Mouse (Mus musculus): ENCODE results near the gene Gm49368. TPM values are rescaled to one million over a fixed set of nuclear protein-coding genes. Genes with fewer than 3 reads are reported as not detected.
"Not testable (repeated sequence)": the region's sequence is repeated elsewhere in the genome, so short reads cannot be mapped to it uniquely, and the experiment has no call there.

Gm49368 gene
- total RNA-seq (2021), result under 1 TPM in 1 of 2 experiments, not detected in 1; 0.10 TPM
- long read RNA-seq, experiment 1, result 0 reads
- long read RNA-seq, experiment 2, result 0 reads

DNA sequence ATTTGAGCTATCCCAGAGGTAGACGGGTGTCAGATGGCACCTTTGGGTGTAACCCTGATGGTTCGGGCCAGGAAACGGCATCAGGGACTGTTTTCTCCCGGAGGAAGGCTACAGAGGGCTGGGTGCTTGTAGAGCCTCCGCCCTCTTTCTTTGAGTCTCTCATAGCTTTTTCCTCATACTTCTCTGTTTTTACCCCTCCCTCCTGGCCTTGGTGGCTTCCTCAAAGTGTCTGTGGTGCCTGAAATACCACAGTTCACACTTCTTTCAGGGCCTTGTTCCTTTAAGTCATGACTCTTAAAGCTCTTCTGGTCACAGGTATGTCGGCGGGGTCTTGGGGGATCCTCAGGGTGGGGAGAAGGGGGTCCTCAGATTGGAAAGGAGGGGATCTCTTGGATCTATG lies at the start of gene Gm49368, which contains the start of gene Itgam:
TSS of gene Gm49368 (plus strand) at position 228 of the 400 bp plus-strand sequence.
TSS of gene Itgam (plus strand) at position 185 of the 400 bp plus-strand sequence.
- DNase-seq (ENCODE audit: low spot score in 2 of 2), result no peak

DNA sequence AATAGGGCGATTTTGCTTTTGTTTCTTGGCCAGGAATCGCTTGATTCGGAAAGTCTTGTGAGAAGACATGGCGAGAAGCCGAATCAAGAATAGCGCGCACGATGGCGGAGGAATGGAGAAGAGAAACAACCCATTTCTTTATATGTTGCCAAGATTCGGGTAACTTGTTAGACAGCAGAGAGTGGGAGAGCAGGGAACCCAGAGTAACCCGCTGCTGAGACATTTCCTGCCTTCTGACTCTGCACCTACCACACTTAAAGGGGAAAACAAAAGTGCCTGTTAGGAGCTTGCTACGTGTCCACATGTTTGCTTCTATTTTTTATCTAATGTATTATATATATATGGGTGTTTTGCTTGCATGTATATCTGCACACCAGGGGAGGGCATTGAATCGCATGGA lies 49.4 kb upstream of the Gm49368 start:
- no peak for DNase-seq (ENCODE audit: low spot score in 2 of 2)

DNA sequence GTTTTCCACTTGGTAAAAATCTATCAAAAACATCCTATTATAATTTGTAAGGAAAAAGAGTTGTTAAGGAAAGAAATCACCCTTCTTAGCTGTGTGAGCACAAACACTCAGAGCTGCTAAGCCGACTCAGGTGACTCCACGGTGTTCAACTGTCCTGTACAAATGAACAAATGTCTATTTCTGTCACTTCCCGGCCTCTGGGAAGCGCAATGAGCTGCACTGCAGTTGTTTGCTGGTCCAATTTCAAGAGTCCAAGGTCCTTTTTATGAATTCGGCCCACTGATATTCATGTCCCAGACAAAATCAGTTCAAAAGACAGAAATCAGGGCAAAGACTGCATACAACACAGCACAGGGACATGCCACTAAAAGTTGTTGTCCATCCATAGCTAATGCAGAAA lies 46.3 kb upstream of the Gm49368 start:
- not testable (repeated sequence) for DNase-seq (ENCODE audit: low spot score in 2 of 2)

DNA sequence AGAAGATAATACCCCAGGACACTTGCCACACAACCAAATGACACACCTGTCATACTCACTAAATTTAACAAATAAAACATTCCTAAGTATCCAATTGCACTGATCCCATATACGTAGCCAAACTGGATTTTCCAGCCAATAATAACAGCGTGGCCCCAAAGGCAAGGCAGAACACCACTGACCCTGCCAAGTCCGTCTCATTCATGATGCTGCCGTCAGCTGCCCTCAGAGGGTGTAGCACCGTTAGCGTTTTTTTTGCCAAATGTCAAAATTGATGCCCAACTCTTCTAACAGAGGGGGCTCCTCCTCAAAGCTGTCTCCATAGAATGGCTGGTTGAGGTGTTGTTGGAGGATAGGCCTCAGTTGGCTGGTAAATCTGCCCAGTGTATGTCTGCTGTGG lies 45.8 kb upstream of the Gm49368 start:
- DNase-seq (ENCODE audit: low spot score in 2 of 2), result no peak

DNA sequence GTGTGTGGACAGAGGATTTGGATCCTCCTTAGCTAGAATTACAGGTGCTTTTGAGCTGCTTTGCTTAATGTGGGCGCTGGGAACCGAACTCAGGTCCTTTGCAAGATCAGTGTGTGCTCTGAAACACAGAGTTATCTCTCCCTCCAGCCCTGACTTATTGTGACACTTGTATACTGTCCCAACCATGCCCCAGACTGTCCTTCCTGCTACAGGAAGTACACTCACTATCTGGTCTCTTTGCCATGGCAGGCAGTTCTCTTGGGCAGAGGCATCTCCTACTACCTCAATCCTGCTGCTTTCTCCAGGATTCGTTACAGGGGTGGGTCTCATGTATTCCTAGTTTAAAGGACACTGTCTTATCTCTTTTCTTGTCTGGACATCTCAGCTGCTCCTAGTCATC lies 44.2 kb upstream of the Gm49368 start:
- no peak for DNase-seq (ENCODE audit: low spot score in 2 of 2)

DNA sequence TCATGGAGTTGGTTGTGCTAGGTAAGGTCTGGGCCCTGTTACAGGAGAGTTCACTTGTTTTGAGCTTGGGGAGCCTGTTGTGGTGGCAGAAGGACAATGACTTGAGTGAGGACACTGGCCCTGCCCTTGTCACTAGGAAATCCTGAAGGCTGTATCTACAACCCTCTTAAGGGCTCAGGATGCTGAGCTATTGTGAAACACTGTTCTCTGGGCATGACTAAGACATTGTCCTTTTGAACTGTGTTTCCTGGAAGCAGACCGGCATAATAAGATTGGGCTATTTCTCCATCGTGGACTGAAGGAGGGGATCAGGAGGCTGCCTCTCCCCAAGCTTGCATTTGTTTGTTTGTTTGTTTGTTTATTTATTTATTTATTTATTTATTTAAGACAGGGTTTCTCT lies 43.3 kb upstream of the Gm49368 start:
- no peak for DNase-seq (ENCODE audit: low spot score in 2 of 2)

DNA sequence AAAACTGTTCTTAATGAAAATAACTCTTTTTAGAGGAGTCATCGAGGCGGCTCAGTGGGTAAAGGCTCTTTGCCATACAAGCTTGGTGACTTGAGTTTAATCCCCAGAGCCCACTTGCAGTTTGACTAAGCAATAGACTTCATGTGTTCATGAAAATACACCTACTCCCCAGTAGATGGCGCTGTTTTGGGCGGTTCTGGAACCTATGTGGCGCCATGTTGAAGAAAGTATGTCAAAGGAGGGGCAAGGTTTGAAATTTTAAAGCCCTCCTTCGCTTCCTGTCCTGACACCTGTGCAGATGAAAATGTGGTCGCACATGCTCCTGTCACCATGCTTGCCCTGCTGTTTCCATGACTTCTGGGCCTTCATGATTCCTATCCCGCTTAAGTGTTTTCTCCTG lies 39.5 kb upstream of the Gm49368 start:
- DNase-seq (ENCODE audit: low spot score in 2 of 2), result no peak

DNA sequence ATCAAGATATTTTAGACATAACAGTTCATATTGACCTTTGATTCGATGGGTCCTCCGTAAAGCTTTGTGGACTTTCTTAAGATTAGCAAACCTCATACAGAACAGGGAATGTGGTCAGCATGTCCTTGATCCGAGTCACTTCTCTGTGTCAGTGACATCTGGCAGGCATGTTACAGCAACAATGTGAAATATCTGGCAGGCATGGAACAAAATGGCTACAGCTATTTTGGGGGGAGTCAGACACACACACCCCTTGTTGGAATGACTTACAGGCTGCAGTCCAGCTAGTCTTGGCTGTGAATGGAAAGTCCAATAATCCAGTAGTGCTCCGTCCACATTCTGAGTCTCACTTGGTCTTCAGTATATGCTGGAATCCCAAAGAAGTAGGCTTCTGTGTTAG lies 38.9 kb upstream of the Gm49368 start:
- no peak for DNase-seq (ENCODE audit: low spot score in 2 of 2)

DNA sequence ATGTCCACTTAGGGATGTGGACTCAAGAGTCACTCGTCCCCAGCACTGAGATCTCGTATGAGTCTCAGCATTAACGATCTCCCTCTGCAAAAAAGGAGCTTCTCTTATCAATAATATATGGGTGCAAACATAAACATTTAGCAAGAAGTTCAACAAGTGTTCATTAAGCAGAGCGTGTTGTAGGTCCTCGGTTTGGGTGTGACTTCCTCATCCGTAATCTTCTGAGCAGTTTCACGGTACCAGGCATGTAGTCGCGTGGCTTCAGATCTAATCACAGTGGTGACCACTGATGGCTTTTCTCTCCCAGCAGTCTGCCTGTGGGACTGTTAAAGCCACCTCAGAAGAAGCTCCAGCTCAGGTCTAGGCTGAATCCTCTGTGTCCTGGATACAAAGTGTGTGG lies 38.1 kb upstream of the Gm49368 start:
- no peak for DNase-seq (ENCODE audit: low spot score in 2 of 2)

DNA sequence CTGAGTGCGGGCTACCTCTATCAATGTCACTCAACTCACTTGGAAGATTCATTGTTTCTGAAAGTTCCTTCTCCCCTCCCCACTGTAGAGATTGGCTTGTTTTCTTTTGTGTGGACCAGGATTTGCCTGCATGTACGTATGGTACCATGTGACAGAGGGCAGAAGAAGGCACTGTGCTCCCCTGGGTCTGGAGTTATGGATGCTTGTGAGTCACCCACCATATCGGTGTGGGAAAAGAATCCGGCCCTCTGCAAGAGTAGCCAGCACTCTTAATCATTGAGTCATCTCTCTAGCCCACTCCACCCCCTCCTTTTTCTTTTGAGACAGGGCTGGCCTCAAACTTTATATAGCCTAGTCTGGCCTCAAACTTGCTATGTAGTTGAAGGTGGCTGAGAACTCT lies 37.6 kb upstream of the Gm49368 start:
- DNase-seq (ENCODE audit: low spot score in 2 of 2), result no peak

DNA sequence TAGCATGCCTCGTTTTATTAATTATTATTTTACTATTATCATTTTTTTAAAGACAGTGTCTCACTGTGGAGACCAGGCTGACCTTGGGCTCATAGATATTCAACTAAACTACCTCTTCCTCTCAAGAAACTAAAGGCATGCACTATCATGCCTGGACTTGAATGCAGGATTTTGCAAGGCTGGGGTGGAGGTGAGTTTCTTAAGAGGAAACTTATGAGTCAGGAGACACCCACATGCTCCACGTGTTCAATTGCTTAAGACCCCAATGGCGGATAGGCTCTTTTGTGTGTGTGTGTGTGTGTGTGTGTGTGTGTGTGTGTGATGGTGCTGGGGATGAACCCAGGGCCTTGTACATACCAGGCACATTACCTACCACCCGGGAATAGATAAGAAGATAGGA lies 37.1 kb upstream of the Gm49368 start:
- DNase-seq (ENCODE audit: low spot score in 2 of 2), result no peak

DNA sequence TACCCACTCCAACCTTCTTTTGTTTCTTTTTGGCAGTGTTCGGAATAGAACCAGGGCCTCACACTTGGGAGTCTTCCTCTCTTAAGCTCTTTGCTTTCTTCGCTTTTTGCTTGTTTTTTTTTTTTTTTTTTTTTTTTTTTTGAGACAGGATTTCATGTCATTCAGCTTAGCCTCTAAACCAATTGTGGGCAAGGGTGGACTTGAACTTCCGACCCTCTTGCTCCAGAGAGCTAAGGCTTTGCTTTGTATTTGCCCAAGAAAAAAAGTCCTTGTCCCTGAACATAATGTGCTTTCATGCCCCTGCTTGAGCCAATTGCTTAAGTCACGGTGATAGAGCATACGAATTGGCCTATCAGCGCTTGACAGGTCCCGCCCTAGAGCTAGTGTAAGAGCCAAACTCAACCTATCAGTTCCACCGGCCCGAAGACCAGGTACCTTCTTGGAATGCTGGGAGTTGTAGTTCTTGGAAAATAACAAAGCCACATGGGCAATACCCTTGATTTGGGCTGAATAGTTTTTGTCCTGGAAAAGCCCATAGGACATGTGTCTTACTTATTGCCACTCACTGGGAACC lies 31.0 kb upstream of the Gm49368 start:
- DNase-seq (ENCODE audit: low spot score in 2 of 2), result no peak

DNA sequence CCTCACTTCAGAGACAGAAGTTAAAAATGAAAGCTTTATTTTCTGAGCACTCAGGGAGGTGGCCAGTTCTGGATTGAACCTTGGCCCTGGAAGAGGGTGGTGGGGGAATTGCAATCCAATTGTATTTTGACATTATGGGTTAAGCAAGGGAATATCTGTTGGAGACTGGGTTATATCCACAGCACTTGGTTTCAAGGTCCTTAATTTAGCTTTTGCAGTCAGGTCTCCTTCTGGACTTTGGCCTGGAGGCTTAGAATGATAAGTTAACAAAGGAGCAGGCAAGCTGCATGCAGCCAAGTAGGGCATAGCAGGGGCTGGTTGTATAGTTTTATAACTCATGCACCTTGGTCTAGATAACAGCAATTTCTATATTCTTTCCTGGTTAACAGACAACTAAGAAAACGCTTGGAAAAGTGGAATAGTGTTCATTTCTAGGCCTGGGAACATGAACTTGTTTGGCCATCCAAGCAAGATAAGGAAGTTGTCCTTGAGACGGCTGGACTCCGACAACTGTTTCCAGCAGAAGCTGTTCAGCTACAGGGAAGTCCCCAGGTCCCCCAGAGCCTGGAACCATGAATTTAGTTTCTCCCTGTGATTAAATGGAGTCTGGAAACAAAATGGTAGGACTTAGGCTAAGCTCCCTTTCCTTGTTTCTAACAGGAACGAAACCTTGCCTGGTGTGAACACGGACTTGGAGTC lies 30.0 kb upstream of the Gm49368 start:
- no peak for DNase-seq (ENCODE audit: low spot score in 2 of 2)

DNA sequence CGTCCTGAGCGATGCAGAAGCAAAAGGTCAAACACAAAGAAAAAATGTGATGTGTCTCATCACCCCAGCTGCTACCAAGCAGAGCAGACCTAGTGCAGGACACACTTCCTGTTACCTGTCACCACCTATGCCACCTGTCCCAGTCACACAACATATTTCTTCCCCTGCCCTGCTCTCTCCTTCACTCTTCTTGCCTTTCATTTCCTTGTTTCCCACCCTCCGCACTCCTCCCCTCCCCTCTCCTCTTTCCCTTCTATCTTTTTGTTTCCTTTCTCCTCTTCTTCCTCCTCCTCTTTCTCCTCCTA lies 29.5 kb upstream of the Gm49368 start:
- no peak for DNase-seq (ENCODE audit: low spot score in 2 of 2)

DNA sequence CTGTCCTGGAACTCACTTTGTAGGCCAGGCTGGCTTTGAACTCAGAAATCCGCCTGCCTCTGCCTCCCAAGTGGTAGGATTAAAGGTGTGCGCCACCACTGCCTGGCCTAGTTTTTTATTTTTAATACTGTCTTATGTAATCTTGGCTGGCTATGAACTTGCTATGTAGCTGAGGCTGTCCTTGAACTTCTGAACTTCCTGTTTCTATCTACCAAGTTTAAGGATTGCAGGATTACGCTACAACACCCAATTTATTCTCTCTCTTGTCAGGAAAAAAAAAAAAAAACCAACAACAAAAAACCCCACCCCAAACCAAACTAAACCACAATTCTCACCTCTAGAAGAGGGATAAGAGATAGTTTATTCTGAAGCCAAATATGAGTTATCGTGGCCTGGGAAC lies 28.9 kb upstream of the Gm49368 start:
- DNase-seq (ENCODE audit: low spot score in 2 of 2), result no peak

DNA sequence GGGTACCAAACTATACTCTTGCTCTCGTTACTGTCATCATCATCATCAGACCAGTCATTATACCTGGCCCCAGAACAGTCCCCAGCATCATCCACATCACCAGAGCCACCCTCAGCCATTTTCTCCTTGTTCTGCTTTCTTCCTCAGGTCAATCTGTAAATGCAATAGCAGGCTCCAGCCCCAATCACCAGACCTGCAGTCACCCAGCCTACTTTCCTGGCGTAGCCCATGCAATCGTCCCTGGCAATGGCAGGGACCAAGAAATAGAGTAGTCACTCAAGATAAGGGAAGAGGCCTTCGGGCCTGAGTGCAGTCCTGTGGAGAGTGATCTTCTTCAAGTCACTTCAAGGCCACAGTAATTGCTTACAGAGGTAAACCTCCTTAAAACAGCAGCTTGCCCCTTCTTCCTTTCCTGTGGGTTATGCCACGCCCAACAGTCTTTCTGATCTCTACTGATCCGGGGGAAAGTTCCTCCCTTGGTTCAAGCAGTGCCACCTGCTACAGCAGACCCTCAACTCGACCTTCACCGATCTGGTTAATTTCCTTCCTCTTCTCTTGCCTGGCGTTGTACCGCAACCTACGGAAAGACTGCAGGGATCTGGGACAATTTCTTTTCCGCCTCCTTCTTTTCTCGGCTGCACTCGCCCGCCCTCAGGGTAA lies 20.2 kb upstream of the Gm49368 start:
- DNase-seq (ENCODE audit: low spot score in 2 of 2), result not testable (repeated sequence)

DNA sequence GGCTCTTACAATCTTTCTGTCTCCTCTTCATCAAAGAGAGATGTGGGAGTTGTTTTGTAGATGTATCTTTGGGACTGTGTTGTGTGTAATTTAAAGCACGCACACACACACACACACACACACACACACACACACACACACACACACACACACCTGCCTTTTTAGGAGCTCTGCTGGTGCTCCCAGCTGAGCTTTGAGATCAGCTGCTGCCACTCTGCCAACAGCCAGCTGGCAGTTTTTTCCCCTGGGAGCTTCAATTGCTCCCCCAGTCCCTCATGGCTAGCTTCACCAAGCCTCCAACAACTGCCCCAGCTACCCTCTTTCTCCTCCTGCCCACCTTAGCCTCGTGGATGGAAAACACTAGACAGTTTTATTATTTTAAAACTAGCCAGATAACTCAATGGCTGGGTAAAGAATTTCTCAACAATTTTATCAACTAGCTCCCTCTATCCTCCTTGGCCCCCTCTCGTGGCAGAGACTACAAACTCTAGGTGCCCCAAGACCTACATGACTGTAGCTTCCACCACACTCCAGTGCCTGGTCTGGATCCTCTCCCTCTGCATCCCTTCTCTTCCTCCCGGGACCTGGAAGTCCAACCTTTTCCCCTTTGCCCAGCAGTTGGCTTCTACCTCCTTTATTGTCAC lies 18.2 kb upstream of the Gm49368 start:
- DNase-seq (ENCODE audit: low spot score in 2 of 2), result no peak

DNA sequence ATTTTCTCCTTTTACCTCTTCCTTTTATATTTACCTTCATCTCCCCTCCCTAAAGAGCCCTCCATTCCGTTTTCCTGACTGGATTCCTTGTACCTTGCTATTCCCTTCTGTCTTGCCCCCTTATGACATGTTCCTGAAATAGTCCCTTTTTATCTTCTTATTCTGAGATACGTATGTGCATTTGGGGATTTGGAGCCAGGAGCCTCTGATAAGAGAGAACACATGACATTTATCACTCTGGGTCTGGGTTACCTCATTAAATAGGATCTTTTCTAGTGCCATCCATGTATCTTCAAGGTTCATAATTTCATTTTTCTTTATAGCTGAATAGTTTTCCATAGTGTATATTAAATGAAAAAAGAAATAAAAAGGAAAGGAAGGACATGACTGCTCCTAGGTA lies 16.8 kb upstream of the Gm49368 start:
- DNase-seq (ENCODE audit: low spot score in 2 of 2), result no peak

DNA sequence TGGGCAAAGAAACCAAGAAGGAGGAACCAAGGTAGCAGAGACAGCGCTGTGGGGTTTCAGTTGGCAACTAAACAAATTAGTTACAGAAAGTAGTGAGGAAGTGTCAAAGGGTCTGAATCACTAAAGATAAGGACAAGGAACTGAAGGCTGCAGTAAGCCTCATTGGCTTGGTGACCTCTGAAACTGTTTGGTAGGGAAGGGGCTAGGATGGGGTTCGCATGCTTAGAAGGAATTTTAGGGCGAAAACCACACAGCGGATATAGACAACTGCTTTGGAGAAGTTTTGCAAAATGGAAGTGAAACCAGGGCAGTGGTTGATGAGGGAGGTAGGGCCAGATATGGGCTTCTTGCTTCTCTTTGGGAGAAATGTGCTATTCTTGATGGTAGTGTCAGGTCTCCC lies 13.7 kb upstream of the Gm49368 start:
- DNase-seq (ENCODE audit: low spot score in 2 of 2), result no peak

DNA sequence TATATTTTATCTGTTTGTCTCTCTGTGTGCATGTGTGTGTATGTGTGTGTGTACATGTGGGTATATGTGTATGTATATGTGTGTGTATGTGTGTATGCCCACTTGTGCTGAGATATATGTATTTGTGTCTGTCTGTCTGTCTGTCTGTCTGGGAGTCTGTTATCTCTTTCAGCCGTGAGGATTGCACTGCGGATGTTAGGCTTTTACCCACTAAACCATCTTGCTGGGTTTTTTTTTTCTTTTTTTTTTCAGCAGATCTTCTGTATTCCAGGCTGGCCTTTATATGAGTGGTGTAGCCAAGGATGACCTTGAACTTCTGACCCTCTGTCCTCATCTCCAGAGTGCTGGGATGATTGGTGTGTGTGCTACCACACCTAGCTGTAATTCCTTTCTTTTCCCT lies 13.2 kb upstream of the Gm49368 start:
- no peak for DNase-seq (ENCODE audit: low spot score in 2 of 2)

DNA sequence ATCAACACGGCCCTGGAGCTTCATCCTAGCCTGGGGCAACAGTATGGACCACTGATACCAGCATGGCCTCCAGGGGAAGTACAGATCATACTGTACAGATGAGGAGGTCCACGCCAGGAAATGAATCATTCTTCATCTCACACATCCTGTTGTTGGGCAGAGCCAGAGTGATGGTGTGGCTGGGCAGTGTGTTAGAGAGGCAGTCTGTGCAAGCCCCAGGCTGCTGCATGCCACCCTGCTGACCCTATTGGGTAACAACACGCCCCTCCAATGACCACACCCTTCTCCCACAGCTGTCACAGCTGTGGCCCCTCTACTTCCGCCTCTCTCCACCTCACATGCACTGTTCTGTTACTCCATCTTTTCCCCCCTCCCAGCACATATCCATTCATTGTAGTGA lies 11.7 kb upstream of the Gm49368 start:
- no peak for DNase-seq (ENCODE audit: low spot score in 2 of 2)

DNA sequence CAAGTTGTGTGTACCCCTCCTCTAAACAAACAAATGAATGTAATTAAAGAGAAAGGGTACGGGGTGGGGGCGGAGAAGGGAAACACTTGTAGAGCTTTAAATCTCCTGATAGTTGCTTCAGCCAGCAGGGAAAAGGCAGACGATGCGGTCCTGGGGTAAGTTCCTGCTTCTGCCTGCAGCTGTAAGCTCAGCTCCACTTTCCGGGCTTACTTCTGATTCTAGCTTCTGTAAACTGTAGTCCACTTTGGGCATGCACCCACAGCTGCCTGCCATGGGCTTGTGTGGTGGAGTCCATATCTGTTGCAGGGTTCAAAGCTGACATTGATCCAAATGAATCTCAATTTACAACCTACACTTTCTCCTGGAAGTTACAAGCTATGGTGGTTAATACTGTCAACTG lies 9.4 kb upstream of the Gm49368 start:
- DNase-seq (ENCODE audit: low spot score in 2 of 2), result no peak

Measured in adrenal gland, adult 18-20 months (tissue).